Mouse (Mus musculus): ENCODE measurements around the gene Ptprc. TPM values are rescaled to one million over a fixed set of nuclear protein-coding genes. Genes with fewer than 3 reads are reported as not detected.

Gene Ptprc
- polyA plus RNA-seq, 1 experiment = not detected

GRCm38 (mm10) chr1:138037484-138037883, 138.0 kb downstream of the Ptprc start:
- Histone ChIP-seq H3K4me3 (ENCODE audit: low read depth, low read length) (no peak overlapping the region), H3K9ac (ENCODE audit: low read depth, poor library complexity, severe bottlenecking) (no peak overlapping the region), H3K4me1 (ENCODE audit: control insufficient read depth, insufficient read depth, low read length) (no peaks in the 10 kb centered on the region), H3K27ac (ENCODE audit: insufficient read depth, low read length) (no peak overlapping the region), H3K27me3 (ENCODE audit: control insufficient read depth, insufficient read depth, low read length, poor library complexity, severe bottlenecking) (no peaks in the 10 kb centered on the region), H3K9me3 (replicated peaks; ENCODE audit: control insufficient read depth, insufficient read depth, low read length, poor library complexity, severe bottlenecking) (no peaks in the 10 kb centered on the region), H3K36me3 (ENCODE audit: control insufficient read depth, insufficient read depth, low read length, poor library complexity, severe bottlenecking) (no peaks in the 10 kb centered on the region)
- TF ChIP-seq EP300 (IDR thresholded peaks at IDR 0.05; ENCODE audit: insufficient read depth, low read depth, low read length) = no peak
- no peak for TF ChIP-seq CTCF (IDR thresholded peaks at IDR 0.05; ENCODE audit: low read depth, low read length)
- no peak for TF ChIP-seq POLR2A (IDR thresholded peaks at IDR 0.05; ENCODE audit: insufficient read depth, low read length)

GRCm38 (mm10) chr1:138029649-138030048, 145.9 kb downstream of the Ptprc start:
- H3K36me3 ChIP-seq (ENCODE audit: control insufficient read depth, insufficient read depth, low read length, poor library complexity, severe bottlenecking) = no peaks in the 10 kb centered on the region
- H3K9ac ChIP-seq (ENCODE audit: low read depth, poor library complexity, severe bottlenecking) = no peak overlapping the region
- no peaks in the 10 kb centered on the region for H3K9me3 ChIP-seq (replicated peaks; ENCODE audit: control insufficient read depth, insufficient read depth, low read length, poor library complexity, severe bottlenecking)
- no peak for TF ChIP-seq POLR2A (IDR thresholded peaks at IDR 0.05; ENCODE audit: insufficient read depth, low read length)
- no peak overlapping the region for H3K4me3 ChIP-seq (ENCODE audit: low read depth, low read length)
- H3K27ac ChIP-seq (ENCODE audit: insufficient read depth, low read length) = no peak overlapping the region
- no peaks in the 10 kb centered on the region for H3K4me1 ChIP-seq (ENCODE audit: control insufficient read depth, insufficient read depth, low read length)
- no peaks in the 10 kb centered on the region for H3K27me3 ChIP-seq (ENCODE audit: control insufficient read depth, insufficient read depth, low read length, poor library complexity, severe bottlenecking)

- Histone ChIP-seq H3K9me3 (replicated peaks; ENCODE audit: control insufficient read depth, insufficient read depth, low read length, poor library complexity, severe bottlenecking) (no peaks in the 10 kb centered on the region), H3K27me3 (ENCODE audit: control insufficient read depth, insufficient read depth, low read length, poor library complexity, severe bottlenecking) (no peaks in the 10 kb centered on the region), H3K4me3 (ENCODE audit: low read depth, low read length) (no peak overlapping the region), H3K36me3 (ENCODE audit: control insufficient read depth, insufficient read depth, low read length, poor library complexity, severe bottlenecking) (no peaks in the 10 kb centered on the region), H3K9ac (ENCODE audit: low read depth, poor library complexity, severe bottlenecking) (no peak overlapping the region), H3K27ac (ENCODE audit: insufficient read depth, low read length) (no peak overlapping the region), H3K4me1 (ENCODE audit: control insufficient read depth, insufficient read depth, low read length) (no peaks in the 10 kb centered on the region)
- TF ChIP-seq EP300 (IDR thresholded peaks at IDR 0.05; ENCODE audit: insufficient read depth, low read depth, low read length) (no peak), POLR2A (IDR thresholded peaks at IDR 0.05; ENCODE audit: insufficient read depth, low read length) (no peak), CTCF (IDR thresholded peaks at IDR 0.05; ENCODE audit: low read depth, low read length) (no peak)
Measured at GRCm38 (mm10) chr1:138025298-138025697, 150.2 kb downstream of the Ptprc start.

GRCm38 (mm10) chr1:138023601-138024000, 151.9 kb downstream of the Ptprc start:
- Histone ChIP-seq H3K4me3 (ENCODE audit: low read depth, low read length) (no peak overlapping the region), H3K27me3 (ENCODE audit: control insufficient read depth, insufficient read depth, low read length, poor library complexity, severe bottlenecking) (no peaks in the 10 kb centered on the region), H3K36me3 (ENCODE audit: control insufficient read depth, insufficient read depth, low read length, poor library complexity, severe bottlenecking) (no peaks in the 10 kb centered on the region), H3K9me3 (replicated peaks; ENCODE audit: control insufficient read depth, insufficient read depth, low read length, poor library complexity, severe bottlenecking) (no peaks in the 10 kb centered on the region), H3K27ac (ENCODE audit: insufficient read depth, low read length) (no peak overlapping the region), H3K4me1 (ENCODE audit: control insufficient read depth, insufficient read depth, low read length) (no peaks in the 10 kb centered on the region), H3K9ac (ENCODE audit: low read depth, poor library complexity, severe bottlenecking) (no peak overlapping the region)
- no peak for TF ChIP-seq POLR2A (IDR thresholded peaks at IDR 0.05; ENCODE audit: insufficient read depth, low read length)
- no peak for TF ChIP-seq EP300 (IDR thresholded peaks at IDR 0.05; ENCODE audit: insufficient read depth, low read depth, low read length)
- no peak for TF ChIP-seq CTCF (IDR thresholded peaks at IDR 0.05; ENCODE audit: low read depth, low read length)

- TF ChIP-seq POLR2A (IDR thresholded peaks at IDR 0.05; ENCODE audit: insufficient read depth, low read length) (no peak), CTCF (IDR thresholded peaks at IDR 0.05; ENCODE audit: low read depth, low read length) (no peak), EP300 (IDR thresholded peaks at IDR 0.05; ENCODE audit: insufficient read depth, low read depth, low read length) (no peak)
- Histone ChIP-seq H3K4me3 (ENCODE audit: low read depth, low read length) (no peak overlapping the region), H3K27ac (ENCODE audit: insufficient read depth, low read length) (no peak overlapping the region), H3K9me3 (replicated peaks; ENCODE audit: control insufficient read depth, insufficient read depth, low read length, poor library complexity, severe bottlenecking) (no peaks in the 10 kb centered on the region), H3K4me1 (ENCODE audit: control insufficient read depth, insufficient read depth, low read length) (no peaks in the 10 kb centered on the region), H3K9ac (ENCODE audit: low read depth, poor library complexity, severe bottlenecking) (no peak overlapping the region), H3K36me3 (ENCODE audit: control insufficient read depth, insufficient read depth, low read length, poor library complexity, severe bottlenecking) (no peaks in the 10 kb centered on the region), H3K27me3 (ENCODE audit: control insufficient read depth, insufficient read depth, low read length, poor library complexity, severe bottlenecking) (no peaks in the 10 kb centered on the region)
Measured at GRCm38 (mm10) chr1:138022918-138023295, 152.6 kb downstream of the Ptprc start.

- H3K27ac ChIP-seq (ENCODE audit: insufficient read depth, low read length) = no peak overlapping the region
- H3K36me3 ChIP-seq (ENCODE audit: control insufficient read depth, insufficient read depth, low read length, poor library complexity, severe bottlenecking) = no peaks in the 10 kb centered on the region
- TF ChIP-seq EP300 (IDR thresholded peaks at IDR 0.05; ENCODE audit: insufficient read depth, low read depth, low read length) (no peak), CTCF (IDR thresholded peaks at IDR 0.05; ENCODE audit: low read depth, low read length) (no peak), POLR2A (IDR thresholded peaks at IDR 0.05; ENCODE audit: insufficient read depth, low read length) (no peak)
- no peaks in the 10 kb centered on the region for H3K4me1 ChIP-seq (ENCODE audit: control insufficient read depth, insufficient read depth, low read length)
- no peaks in the 10 kb centered on the region for H3K9me3 ChIP-seq (replicated peaks; ENCODE audit: control insufficient read depth, insufficient read depth, low read length, poor library complexity, severe bottlenecking)
- H3K9ac ChIP-seq (ENCODE audit: low read depth, poor library complexity, severe bottlenecking) = no peak overlapping the region
- H3K27me3 ChIP-seq (ENCODE audit: control insufficient read depth, insufficient read depth, low read length, poor library complexity, severe bottlenecking) = no peaks in the 10 kb centered on the region
- no peak overlapping the region for H3K4me3 ChIP-seq (ENCODE audit: low read depth, low read length)
Measured at GRCm38 (mm10) chr1:138021962-138022917, 153.3 kb downstream of the Ptprc start.

Other genes with a start within 250 kb of the Ptprc start
- gene Atp6v1g3, start 98.0 kb upstream of the Ptprc start, polyA plus RNA-seq (2011; ENCODE audit: insufficient read depth, insufficient read length, low read depth, missing spikeins) = not detected in 2 replicates

Data from ES-Bruce4 (cell line).